Mouse (Mus musculus) testis, adult 2 months (tissue): ENCODE data around the gene Scamp4.

Source experiments
- CTCF ChIP-seq: fragments of 200-500 bp; IDR thresholded peaks from 2 replicates; pipeline ENCODE4 v1.5.1; 2012; ENCODE audit warnings: low read depth, mild to moderate bottlenecking, inconsistent platforms, low read length, moderate library complexity; ENCODE audit not compliant: control insufficient read depth, insufficient read depth, insufficient replicate concordance
- POLR2A ChIP-seq: fragments of 200-500 bp; IDR thresholded peaks from 2 replicates; pipeline ENCODE4 v1.6.1; 2012; ENCODE audit warnings: low read depth, mild to moderate bottlenecking, inconsistent platforms, low read length, moderate library complexity; ENCODE audit not compliant: control insufficient read depth

DNA sequence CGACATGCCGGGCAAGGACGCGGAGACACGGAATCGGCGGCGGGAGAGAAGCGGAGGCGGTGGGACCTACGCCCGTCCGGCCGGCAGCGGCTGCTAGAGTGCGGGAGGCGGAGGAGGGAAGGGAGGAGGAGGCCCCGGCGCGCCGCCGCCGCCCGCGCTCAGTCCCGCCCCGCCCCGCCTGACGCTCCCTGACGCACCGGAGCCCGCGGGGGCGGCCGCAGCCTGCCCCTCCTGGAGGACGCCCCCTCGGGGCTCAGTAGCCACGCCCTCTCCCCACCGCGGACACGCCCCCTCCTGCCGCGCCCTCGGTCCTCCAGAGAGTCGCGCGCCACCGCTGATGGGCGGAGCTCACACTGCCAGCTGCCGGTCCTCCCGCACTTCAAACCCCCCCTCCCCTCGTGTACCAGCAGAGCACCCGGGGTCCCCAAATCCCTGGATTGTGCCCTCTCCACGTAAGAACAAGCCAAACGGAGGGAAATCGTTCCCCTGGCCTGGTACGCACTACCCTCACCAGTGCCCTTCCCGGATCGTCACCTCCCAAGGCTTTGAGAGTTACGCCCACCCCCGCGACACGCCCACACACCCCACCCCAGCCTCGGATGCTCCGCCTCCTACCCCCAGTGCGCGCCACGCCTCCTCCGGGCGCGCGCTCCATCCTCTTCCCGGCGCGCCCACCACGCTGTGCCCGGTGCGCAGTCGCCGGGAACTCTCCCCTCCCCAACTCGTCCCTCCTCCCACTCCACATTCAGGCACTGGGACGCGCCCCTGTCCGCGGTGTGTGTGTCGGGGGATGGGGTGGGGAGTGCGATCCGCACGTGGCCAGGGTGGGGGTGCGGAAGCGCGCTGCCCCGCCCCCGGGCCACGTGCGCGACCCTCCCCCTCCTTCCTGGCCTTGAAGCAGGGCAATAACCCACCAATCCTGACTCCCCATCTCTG, 25.2 kb upstream of the Scamp4 start, which contains the start of gene Klf16:
- peak; percentile 64 for TF ChIP-seq POLR2A
- TF ChIP-seq CTCF = no peak
